Mouse (Mus musculus) neural tube, embryonic 12.5 days (tissue): ENCODE data around the gene Pakap. TPM values are rescaled to one million over a fixed set of nuclear protein-coding genes. Genes with fewer than 3 reads are reported as not detected.

Source experiments
- ATAC-seq: fragments of 200-750 bp; cut with Nextera tagmentation; 2 replicates; pipeline ENCODE4 v1.8.0; 2017; ENCODE audit warnings: low read depth, mild to moderate bottlenecking, moderate TSS enrichment, moderate library complexity; ENCODE audit not compliant: low FRiP score
- H3K27ac ChIP-seq: fragments of 300-500 bp; sonication (generic); 2 replicates; pipeline ENCODE4 v1.5.1; 2016
- H3K27me3 ChIP-seq: fragments of 300-500 bp; sonication (generic); replicated peaks from 2 replicates; pipeline ENCODE4 v1.6.1; 2016; ENCODE audit warnings: mild to moderate bottlenecking
- H3K36me3 ChIP-seq: fragments of 300-500 bp; sonication (generic); 2 replicates; pipeline ENCODE4 v1.6.1; 2016; ENCODE audit warnings: mild to moderate bottlenecking
- H3K4me1 ChIP-seq: fragments of 300-500 bp; sonication (generic); 2 replicates; pipeline ENCODE4 v1.6.1; 2016
- H3K4me2 ChIP-seq: fragments of 300-500 bp; sonication (generic); replicated peaks from 2 replicates; pipeline ENCODE4 v1.6.1; 2016; ENCODE audit warnings: mild to moderate bottlenecking
- H3K4me3 ChIP-seq: fragments of 300-500 bp; sonication (generic); 2 replicates; pipeline ENCODE4 v1.5.1; 2016
- H3K9ac ChIP-seq: fragments of 300-500 bp; sonication (generic); 2 replicates; pipeline ENCODE4 v1.6.1; 2016; ENCODE audit warnings: mild to moderate bottlenecking
- H3K9me3 ChIP-seq: fragments of 300-500 bp; sonication (generic); 2 replicates; pipeline ENCODE4 v1.6.1; 2016; ENCODE audit warnings: mild to moderate bottlenecking
- WGBS: fragments of 180-500 bp; shearing (Covaris S2); methylation state at CpG from one replicate; pipeline ENCODE4 v1.1.7; 2016; 5-methylcytosine and 5-hydroxymethylcytosine counted together
- polyA plus RNA-seq: library from polyadenylated mRNA; unstranded; fragments of >200 nt; fragmentation: Nextera tagmentation; extraction: Ambion mirVana; gene quantifications from 2 replicates; pipeline ENCODE4 v1.2.1, GENCODE M21; 2016

Pakap gene
- polyA plus RNA-seq, 1 experiment from 2014 or later, result 16.7 TPM

DNA sequence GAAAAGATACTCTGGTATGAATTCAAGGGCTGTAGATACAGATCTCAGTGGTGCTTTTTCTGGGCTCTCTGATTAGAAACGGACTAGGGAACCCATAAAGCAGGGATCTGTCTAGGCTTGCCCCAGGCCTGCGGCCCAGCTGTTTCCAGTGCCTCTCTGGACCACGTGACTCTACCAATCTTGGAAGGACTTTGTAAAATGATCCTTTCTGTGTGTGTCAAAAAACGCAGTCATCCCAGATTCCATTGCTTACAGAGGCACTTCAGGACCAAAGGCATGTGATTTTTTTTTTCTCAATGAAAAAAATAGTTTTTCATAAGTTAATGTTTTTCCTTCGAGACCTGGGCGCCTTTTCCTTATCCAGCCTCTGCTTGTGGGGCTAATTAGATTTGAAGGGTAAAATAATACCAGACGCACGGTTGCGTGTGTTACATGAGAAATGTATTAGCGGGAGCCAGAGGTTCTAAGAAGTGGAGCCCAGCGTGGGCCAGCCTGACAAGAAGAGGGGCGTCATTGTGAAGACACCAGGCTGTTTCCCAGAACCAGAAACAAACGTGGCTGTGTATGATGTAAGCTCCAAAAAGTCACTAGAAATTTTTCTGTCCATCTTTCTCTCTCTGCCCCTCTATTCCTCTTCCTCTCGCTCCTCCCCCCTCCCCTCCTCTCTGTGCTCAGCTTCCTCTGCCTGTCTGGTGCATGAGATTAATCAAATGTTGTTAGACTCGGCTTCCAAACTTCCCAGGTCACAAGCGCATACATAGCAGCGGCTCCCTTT lies 43.5 kb downstream of the Pakap start:
- 57% methylated on average over 17 of the region's 17 CpGs for WGBS
- no peaks in the 10 kb centered on the region for H3K9me3 ChIP-seq
- ATAC-seq, result no peak
- no peak overlapping the region for H3K4me3 ChIP-seq
- no peaks in the 10 kb centered on the region for H3K4me1 ChIP-seq
- no peak overlapping the region for H3K27ac ChIP-seq
- no peaks in the 10 kb centered on the region for H3K36me3 ChIP-seq
- H3K4me2 ChIP-seq, result no peak overlapping the region
- H3K27me3 ChIP-seq, result no peaks in the 10 kb centered on the region
- no peak overlapping the region for H3K9ac ChIP-seq

DNA sequence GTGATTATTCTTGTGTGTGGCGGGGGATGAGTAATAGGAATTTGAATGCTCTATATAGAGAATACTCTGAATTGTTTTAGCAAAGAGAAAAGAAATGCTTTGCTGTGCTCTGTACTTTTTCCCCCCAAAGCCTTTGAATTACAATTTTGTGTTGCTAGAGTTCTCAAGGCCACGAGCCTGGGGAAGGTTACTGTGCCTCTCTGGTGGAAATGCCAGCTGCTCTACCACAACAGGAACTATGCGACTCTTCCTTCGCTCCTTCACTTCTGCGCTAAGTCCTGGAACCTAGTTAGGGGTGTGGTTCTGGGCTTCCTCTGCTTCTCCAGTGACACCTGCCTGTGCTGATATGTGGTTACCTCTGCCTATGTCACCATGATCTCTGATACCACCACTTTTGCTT lies 44.7 kb downstream of the Pakap start:
- 89% methylated on average over 5 of the region's 5 CpGs for WGBS
- Histone ChIP-seq H3K4me2 (no peak overlapping the region), H3K4me3 (no peak overlapping the region), H3K9me3 (no peaks in the 10 kb centered on the region), H3K27me3 (no peaks in the 10 kb centered on the region), H3K36me3 (no peaks in the 10 kb centered on the region), H3K9ac (no peak overlapping the region), H3K4me1 (no peaks in the 10 kb centered on the region), H3K27ac (no peak overlapping the region)
- no peak for ATAC-seq

DNA sequence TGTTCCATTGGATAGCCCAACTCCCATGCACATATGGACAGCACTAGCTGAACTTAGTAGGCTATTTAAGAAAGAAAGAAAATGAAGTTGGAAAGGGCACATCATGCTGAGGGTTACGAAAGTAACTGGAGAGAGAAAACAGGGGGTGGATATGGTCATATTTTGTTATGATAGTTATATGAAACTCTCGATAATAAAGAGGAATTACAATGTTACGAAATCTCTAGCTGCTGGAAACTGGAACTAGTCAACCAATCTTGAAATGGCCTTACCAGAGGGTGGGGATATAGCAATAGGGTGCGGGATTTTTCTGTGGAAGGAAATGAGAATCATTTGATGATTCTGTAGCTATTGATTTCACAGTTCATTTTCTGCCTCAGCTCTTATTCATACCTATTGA lies 46.7 kb downstream of the Pakap start:
- no peak overlapping the region for H3K27ac ChIP-seq
- no peaks in the 10 kb centered on the region for H3K4me1 ChIP-seq
- no peak for ATAC-seq
- H3K9ac ChIP-seq, result no peak overlapping the region
- peaks cover 5% of the 10 kb centered on the region; the same call in 1 of the 2 replicates for H3K9me3 ChIP-seq
- no peaks in the 10 kb centered on the region for H3K27me3 ChIP-seq
- no peak overlapping the region for H3K4me2 ChIP-seq
- H3K4me3 ChIP-seq, result no peak overlapping the region
- 94% methylated on average over 4 of the region's 4 CpGs for WGBS
- H3K36me3 ChIP-seq, result no peaks in the 10 kb centered on the region

DNA sequence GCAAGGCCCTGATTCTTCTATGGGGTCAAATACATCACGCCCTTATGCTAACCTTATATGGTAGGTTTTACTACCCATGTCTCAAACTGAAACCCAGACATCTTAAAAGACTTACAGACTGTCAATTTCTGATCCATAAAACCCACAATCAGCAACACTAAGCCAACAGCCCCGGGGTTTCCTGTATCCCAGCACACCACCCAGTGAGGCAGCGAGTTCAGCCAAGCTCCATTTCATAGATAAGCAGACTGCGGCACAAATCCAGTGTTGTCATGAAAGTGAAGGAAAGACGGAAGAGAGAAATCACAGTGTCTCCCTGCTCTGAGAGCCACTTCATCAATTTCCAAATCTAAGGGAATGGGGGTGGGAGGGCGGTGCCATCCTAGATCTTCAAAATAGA lies 50.8 kb downstream of the Pakap start:
- 86% methylated on average over 6 of the region's 6 CpGs for WGBS
- H3K9ac ChIP-seq, result no peak overlapping the region
- H3K27ac ChIP-seq, result no peak overlapping the region
- H3K4me2 ChIP-seq, result no peak overlapping the region
- no peak for ATAC-seq
- no peaks in the 10 kb centered on the region for H3K36me3 ChIP-seq
- H3K4me1 ChIP-seq, result no peaks in the 10 kb centered on the region
- H3K9me3 ChIP-seq, result peaks cover 5% of the 10 kb centered on the region; the same call in 1 of the 2 replicates
- no peak overlapping the region for H3K4me3 ChIP-seq
- H3K27me3 ChIP-seq, result no peaks in the 10 kb centered on the region

DNA sequence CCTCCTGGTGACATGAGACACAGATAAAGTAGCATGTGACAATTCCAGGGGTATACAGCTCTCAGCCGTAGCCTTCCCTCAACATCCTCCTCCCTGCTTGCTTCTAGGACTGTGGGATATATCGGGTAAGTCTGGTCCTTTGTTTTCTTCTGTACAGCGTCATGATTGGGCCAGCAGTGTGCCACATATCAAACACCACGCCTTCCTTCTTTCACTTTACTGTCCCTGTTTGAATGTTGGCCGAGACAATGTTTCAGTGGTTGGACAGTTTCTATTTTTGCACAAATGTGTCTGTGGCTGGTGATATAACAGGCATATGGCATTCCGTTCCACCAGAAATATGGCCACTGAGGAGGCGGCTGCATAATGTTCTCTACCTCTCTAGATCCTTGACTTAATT lies 54.8 kb downstream of the Pakap start:
- H3K27ac ChIP-seq, result no peak overlapping the region
- no peaks in the 10 kb centered on the region for H3K27me3 ChIP-seq
- H3K4me1 ChIP-seq, result no peaks in the 10 kb centered on the region
- H3K4me3 ChIP-seq, result no peak overlapping the region
- no peak overlapping the region for H3K9ac ChIP-seq
- no peak overlapping the region for H3K4me2 ChIP-seq
- H3K9me3 ChIP-seq, result peaks cover 5% of the 10 kb centered on the region; the same call in 1 of the 2 replicates
- ATAC-seq, result no peak
- H3K36me3 ChIP-seq, result no peaks in the 10 kb centered on the region
- WGBS, result 86% methylated on average over 7 of the region's 7 CpGs

DNA sequence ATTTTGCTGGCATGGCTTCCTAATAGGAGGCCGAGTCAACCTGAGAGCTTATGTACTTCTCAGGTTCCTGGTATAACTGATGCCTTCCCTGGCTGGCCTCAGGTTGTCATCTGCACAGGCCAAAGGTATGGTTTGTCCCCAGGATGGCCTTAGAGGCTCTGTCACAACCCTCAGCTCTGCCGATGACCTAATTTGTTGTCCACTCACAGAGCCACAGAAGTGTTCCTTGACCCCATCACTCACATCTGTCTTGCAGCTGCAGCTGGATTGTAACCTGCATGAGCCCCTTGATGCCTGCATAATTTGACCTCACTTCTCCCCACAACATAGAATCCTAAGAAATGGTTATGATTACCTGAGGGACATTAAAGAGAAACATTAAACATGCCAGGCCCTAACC lies 56.8 kb downstream of the Pakap start:
- Histone ChIP-seq H3K36me3 (no peaks in the 10 kb centered on the region), H3K4me3 (no peak overlapping the region), H3K4me2 (no peak overlapping the region), H3K27me3 (no peaks in the 10 kb centered on the region), H3K9me3 (no peaks in the 10 kb centered on the region), H3K27ac (no peak overlapping the region), H3K4me1 (no peaks in the 10 kb centered on the region), H3K9ac (no peak overlapping the region)
- no peak for ATAC-seq
- WGBS, result 94% methylated on average over 2 of the region's 2 CpGs

DNA sequence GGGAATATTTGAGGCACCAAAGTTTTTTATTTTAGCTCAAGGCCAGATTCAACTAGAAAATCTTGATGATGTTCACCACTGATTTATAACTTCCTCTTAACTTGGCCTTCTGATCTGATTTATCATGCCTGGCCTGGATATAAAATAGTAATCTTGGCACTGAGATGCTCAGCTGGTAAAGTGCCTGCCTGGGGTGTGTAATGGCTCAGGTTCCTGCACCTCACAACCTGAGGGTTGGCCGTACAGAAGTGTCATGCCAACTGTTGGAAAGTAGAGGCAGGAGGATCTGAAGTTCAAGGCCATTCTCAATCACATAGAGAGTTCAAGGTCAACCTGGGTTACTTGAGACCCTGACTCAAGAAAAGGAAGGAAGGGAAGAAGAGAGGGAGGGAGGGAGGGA lies 57.3 kb downstream of the Pakap start:
- Histone ChIP-seq H3K4me1 (no peaks in the 10 kb centered on the region), H3K9me3 (no peaks in the 10 kb centered on the region), H3K27me3 (no peaks in the 10 kb centered on the region), H3K4me3 (no peak overlapping the region), H3K27ac (no peak overlapping the region), H3K9ac (no peak overlapping the region), H3K36me3 (no peaks in the 10 kb centered on the region), H3K4me2 (no peak overlapping the region)
- 81% methylated on average over 1 of the region's 1 CpGs for WGBS
- no peak for ATAC-seq

DNA sequence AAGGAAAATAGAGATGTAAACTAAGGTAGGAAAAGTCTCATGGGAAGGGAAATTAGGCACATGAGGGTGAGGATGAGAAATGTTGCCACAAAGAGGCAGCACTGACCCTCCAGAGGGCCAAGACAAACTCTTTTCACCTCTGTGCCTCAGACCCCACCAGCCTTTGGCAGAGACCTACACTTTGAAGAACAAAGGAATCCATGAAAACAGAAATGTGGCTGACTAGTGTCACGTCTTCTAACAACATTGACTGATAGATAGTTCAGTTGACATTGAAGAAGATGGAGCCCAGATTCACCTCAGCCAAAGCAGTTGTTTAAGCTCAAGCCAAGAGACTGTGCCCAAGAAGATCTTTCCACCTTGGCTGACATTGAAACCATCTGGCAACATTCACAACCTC lies 57.8 kb downstream of the Pakap start:
- H3K9me3 ChIP-seq, result no peaks in the 10 kb centered on the region
- H3K4me3 ChIP-seq, result no peak overlapping the region
- no peak overlapping the region for H3K9ac ChIP-seq
- no peaks in the 10 kb centered on the region for H3K4me1 ChIP-seq
- WGBS, result 76% methylated on average over 1 of the region's 1 CpGs
- no peaks in the 10 kb centered on the region for H3K27me3 ChIP-seq
- no peak overlapping the region for H3K4me2 ChIP-seq
- ATAC-seq, result no peak
- no peaks in the 10 kb centered on the region for H3K36me3 ChIP-seq
- H3K27ac ChIP-seq, result no peak overlapping the region

DNA sequence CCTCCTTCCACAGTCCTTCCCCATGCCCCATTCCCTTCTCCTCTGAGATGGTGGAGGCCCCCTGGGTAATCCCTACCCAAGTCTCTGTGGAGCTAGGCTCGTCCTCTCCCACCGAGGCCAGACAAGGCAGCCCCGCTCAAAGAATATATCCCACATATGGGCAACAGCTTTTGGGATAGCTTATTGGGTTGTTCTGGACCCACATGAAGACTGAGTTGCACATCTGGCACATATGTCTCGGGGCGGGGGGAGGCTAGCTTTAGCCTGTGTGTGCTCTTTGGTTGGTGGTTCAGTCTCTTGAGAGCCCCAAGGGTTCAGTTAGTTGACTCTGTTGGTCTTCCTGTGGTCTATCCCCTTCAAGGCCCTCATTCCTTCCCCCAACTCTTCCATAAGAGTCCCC lies 58.9 kb downstream of the Pakap start:
- no peaks in the 10 kb centered on the region for H3K36me3 ChIP-seq
- no peak overlapping the region for H3K4me3 ChIP-seq
- H3K27ac ChIP-seq, result no peak overlapping the region
- no peaks in the 10 kb centered on the region for H3K9me3 ChIP-seq
- no peak overlapping the region for H3K4me2 ChIP-seq
- H3K4me1 ChIP-seq, result no peaks in the 10 kb centered on the region
- no peaks in the 10 kb centered on the region for H3K27me3 ChIP-seq
- WGBS, result 85% methylated on average over 5 of the region's 5 CpGs
- no peak overlapping the region for H3K9ac ChIP-seq
- ATAC-seq, result no peak

DNA sequence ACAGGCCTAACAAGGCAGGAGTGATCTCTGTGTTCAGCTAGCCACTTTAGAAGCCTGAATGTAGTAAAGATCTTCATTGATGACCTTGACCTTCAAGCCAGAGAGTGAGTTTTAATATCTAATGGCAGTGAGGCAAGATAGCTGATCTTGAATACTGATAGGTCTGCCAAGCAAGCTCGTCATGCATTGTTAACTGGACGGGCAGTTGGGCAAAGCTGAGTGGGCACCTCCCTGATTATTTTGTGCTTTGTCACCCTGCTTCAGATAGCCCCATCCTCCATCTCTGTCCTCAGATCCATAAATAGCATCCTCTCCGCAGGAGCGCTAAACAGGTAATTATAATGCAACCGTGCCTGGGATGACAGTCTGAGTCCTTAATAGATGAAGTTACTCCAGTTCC lies 64.4 kb downstream of the Pakap start:
- no peaks in the 10 kb centered on the region for H3K36me3 ChIP-seq
- H3K4me2 ChIP-seq, result no peak overlapping the region
- no peak overlapping the region for H3K9ac ChIP-seq
- H3K9me3 ChIP-seq, result no peaks in the 10 kb centered on the region
- ATAC-seq, result no peak
- no peak overlapping the region for H3K27ac ChIP-seq
- no peak overlapping the region for H3K4me3 ChIP-seq
- no peaks in the 10 kb centered on the region for H3K27me3 ChIP-seq
- H3K4me1 ChIP-seq, result 0 out of 2 replicates have a peak, but pooled peaks cover under 1% of the 10 kb centered on the region
- WGBS, result 89% methylated on average over 5 of the region's 5 CpGs

DNA sequence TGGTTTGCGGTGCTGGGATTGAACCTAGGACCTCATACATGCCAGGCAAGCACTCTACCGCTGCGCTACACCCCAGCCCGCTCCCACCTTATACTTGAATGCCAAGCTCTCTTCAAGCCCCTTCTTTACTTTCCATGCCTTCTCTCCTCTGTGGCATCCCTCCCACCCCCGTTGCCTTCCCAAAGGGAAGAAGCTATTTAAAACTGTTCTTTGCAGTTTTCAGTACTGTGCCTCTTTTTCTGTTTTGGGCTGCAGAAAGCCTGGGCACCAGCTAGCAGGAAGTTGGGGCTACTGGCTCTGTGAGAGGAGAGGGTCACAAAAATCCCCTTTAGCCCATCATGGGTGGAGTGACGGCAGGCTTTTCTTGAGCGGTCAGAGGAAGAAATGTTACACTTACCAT lies 65.1 kb downstream of the Pakap start:
- 91% methylated on average over 7 of the region's 7 CpGs for WGBS
- Histone ChIP-seq H3K4me1 (peaks cover 7% of the 10 kb centered on the region), H3K36me3 (no peaks in the 10 kb centered on the region), H3K9me3 (no peaks in the 10 kb centered on the region), H3K27me3 (no peaks in the 10 kb centered on the region), H3K4me3 (no peak overlapping the region), H3K9ac (no peak overlapping the region), H3K27ac (no peak overlapping the region), H3K4me2 (no peak overlapping the region)
- ATAC-seq, result no peak

DNA sequence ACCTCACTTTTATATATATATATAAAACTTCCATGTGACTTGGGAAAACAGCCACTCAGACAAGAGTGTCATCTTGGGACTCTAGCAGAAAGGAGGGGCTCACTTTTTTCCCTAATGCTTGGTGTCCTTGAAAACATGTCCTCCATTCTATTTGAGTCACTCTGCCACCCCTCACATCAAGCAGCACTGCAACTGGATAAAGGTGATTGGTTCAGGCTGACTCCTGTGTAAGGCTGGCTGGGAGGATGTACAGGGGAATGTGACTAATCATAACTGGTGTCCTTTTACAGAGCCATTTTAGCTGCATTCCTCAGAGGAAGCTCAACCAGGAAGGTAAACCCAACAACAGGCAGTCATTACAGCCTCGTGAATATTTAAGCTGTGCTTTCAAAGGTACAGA lies 67.0 kb downstream of the Pakap start:
- H3K4me3 ChIP-seq, result no peak overlapping the region
- H3K36me3 ChIP-seq, result no peaks in the 10 kb centered on the region
- H3K27me3 ChIP-seq, result no peaks in the 10 kb centered on the region
- no peak overlapping the region for H3K27ac ChIP-seq
- H3K9me3 ChIP-seq, result no peaks in the 10 kb centered on the region
- no peak overlapping the region for H3K9ac ChIP-seq
- peaks cover 14% of the 10 kb centered on the region for H3K4me1 ChIP-seq
- ATAC-seq, result no peak
- no peak overlapping the region for H3K4me2 ChIP-seq
- 54% methylated on average over 1 of the region's 1 CpGs for WGBS

DNA sequence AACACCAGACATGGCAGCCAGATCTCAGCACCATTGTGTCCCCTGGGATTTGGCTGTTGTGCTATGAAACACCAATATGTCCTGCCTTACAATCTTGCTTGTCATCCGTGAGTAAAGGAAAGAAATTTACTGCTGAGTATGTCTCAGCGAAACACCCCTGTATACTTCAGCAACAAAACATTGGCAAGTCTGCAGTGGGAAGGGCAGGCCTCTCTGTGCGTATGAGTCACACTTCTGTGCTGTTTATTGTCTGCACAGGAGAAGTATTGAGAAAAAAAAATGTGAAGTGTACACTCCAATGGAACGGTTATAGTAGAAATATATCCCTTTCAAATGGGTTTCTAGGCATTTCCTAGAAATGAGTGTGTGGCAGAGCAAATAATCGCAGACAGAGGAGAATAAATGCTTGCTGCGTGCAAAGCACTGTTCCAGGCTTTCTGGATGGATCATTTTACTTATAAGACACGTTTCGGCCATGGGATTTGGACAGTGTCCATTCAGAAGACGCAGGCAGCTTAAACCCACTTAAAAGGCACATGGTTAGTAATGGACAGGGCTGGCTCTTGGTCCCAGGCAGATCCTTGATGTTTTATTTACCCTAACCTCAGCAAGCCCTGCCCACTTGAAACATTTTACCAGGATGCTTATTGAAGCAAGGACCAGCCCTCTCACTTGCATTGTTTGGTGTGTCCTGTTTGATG lies 69.0 kb downstream of the Pakap start:
- no peak overlapping the region for H3K27ac ChIP-seq
- no peaks in the 10 kb centered on the region for H3K9me3 ChIP-seq
- H3K36me3 ChIP-seq, result no peaks in the 10 kb centered on the region
- WGBS, result 82% methylated on average over 9 of the region's 9 CpGs
- no peak for ATAC-seq
- H3K4me3 ChIP-seq, result no peak overlapping the region
- no peak overlapping the region for H3K4me2 ChIP-seq
- H3K27me3 ChIP-seq, result no peaks in the 10 kb centered on the region
- H3K9ac ChIP-seq, result no peak overlapping the region
- peaks cover 14% of the 10 kb centered on the region for H3K4me1 ChIP-seq
